In genomic region chr10:13988280-13988679, GRCm38 (mm10) we compare ENCODE assay signal across 10 mouse cellular contexts. TPM values are rescaled to one million over a fixed set of nuclear protein-coding genes. Genes with fewer than 3 reads are reported as not detected.
A peak's percentile ranks its signal among the peaks of the same experiment; 100 is the strongest.
DNase-seq lines count a peak whose midpoint lies in the region; ATAC-seq and TF ChIP-seq lines count a peak whose summit lies in the region.
"Had no signal": no experiment of that assay in that cellular context is flagged by ENCODE, and none has a peak within 500 bp of the region (broad histone marks: within the 10 kb centered on the region; RNA-seq: fewer than 3 reads in every experiment).

No protein-coding gene starts in this region.

- H3K4me2 ChIP-seq in kidney, embryonic 16.5 days (replicated peaks; ENCODE audit: low read depth, low read length) = no peak overlapping the region
- no peak overlapping the region for H3K4me2 ChIP-seq in CH12.LX (ENCODE audit: insufficient read depth, low read depth, poor library complexity, severe bottlenecking)
- no peak overlapping the region for H3K4me2 ChIP-seq in forebrain, postnatal 0 days (ENCODE audit: low read depth)
- H3K4me2 ChIP-seq: embryonic facial prominence, embryonic 12.5 days; hindbrain, embryonic 12.5 days; liver, embryonic 15.5 days had no signal

- no peak for DNase-seq in kidney, adult 18-20 months
- no peak for DNase-seq in CH12.LX (ENCODE audit: extremely low read depth)
- peak; percentile 44 for DNase-seq in adrenal gland, postnatal 25 days
- no peak for DNase-seq in cerebellum, adult 11 months
- DNase-seq in forebrain, postnatal 0 days = no peak

- H3K79me2 ChIP-seq in CH12.LX (replicated peaks; ENCODE audit: control insufficient read depth, extremely low read depth, insufficient read depth, poor library complexity, severe bottlenecking) = peaks cover 2% of the 10 kb centered on the region; the same call in 1 of the 2 replicates

- no peak for TF ChIP-seq RAD21 in CH12.LX (IDR thresholded peaks at IDR 0.05; ENCODE audit: low read depth, low read length)

- TF ChIP-seq EP300 in CH12.LX (IDR thresholded peaks at IDR 0.05; ENCODE audit: low read length) = no peak

- H3K9ac ChIP-seq in kidney, embryonic 16.5 days (replicated peaks; ENCODE audit: low read length) = no peak overlapping the region
- no peak overlapping the region for H3K9ac ChIP-seq in CH12.LX (ENCODE audit: insufficient read depth, low read depth)
- no peak overlapping the region for H3K9ac ChIP-seq in forebrain, postnatal 0 days
- H3K9ac ChIP-seq: embryonic facial prominence, embryonic 12.5 days; hindbrain, embryonic 12.5 days; liver, embryonic 15.5 days had no signal

- WGBS in kidney, embryonic 16.5 days = 29% methylated on average over 9 of the region's 9 CpGs
- WGBS in forebrain, postnatal 0 days = 79% methylated on average over 9 of the region's 9 CpGs

- H3K27me3 ChIP-seq in kidney, embryonic 16.5 days (ENCODE audit: insufficient read depth, low read length) = no peaks in the 10 kb centered on the region
- H3K27me3 ChIP-seq in CH12.LX (replicated peaks) = no peaks in the 10 kb centered on the region
- no peaks in the 10 kb centered on the region for H3K27me3 ChIP-seq in forebrain, postnatal 0 days (ENCODE audit: insufficient read depth, low read length)
- H3K27me3 ChIP-seq: embryonic facial prominence, embryonic 12.5 days; hindbrain, embryonic 12.5 days; liver, embryonic 15.5 days had no signal

- in situ Hi-C loops in CH12.LX (cut with MboI; ENCODE audit: low pct_ligation_motif_present, low pct_unique_long_range_greater_than_20kb, low sequenced_read_pairs) = no loop called here

- TF ChIP-seq CTCF in CH12.LX (conservative IDR thresholded peaks at IDR 0.05 in 1 of 2, IDR thresholded peaks at IDR 0.05 in 1 of 2; ENCODE audit: low read depth in 2 of 2, low read length in 2 of 2) = no peak
- TF ChIP-seq CTCF in forebrain, postnatal 0 days (IDR thresholded peaks at IDR 0.05; ENCODE audit: low read depth) = no peak

- no peak overlapping the region for H3K4me3 ChIP-seq in kidney, embryonic 16.5 days (ENCODE audit: low read length)
- no peak overlapping the region for H3K4me3 ChIP-seq in CH12.LX (replicated peaks in 1 of 3; ENCODE audit: low read depth in 2 of 3, low read length in 2 of 3, poor library complexity in 1 of 3)
- H3K4me3 ChIP-seq in forebrain, postnatal 0 days (ENCODE audit: low read depth, low read length) = no peak overlapping the region
- H3K4me3 ChIP-seq: embryonic facial prominence, embryonic 12.5 days; hindbrain, embryonic 12.5 days; liver, embryonic 15.5 days had no signal

- no peak overlapping the region for H3K27ac ChIP-seq in kidney, embryonic 16.5 days (ENCODE audit: low read length)
- no peak overlapping the region for H3K27ac ChIP-seq in CH12.LX (ENCODE audit: insufficient read depth, low read depth)
- no peak overlapping the region for H3K27ac ChIP-seq in forebrain, postnatal 0 days (ENCODE audit: low read depth, low read length)
- H3K27ac ChIP-seq: embryonic facial prominence, embryonic 12.5 days; hindbrain, embryonic 12.5 days; liver, embryonic 15.5 days had no signal

- peak; percentile 44; the same call in 1 of the 2 replicates for ATAC-seq in kidney, embryonic 16.5 days (ENCODE audit: low FRiP score, low TSS enrichment)
- ATAC-seq in megakaryocyte, adult 5-6 weeks (ENCODE audit: poor library complexity, severe bottlenecking) = peak; percentile 75
- ATAC-seq in forebrain, postnatal 0 days = no peak

- H3K4me1 ChIP-seq in kidney, embryonic 16.5 days (ENCODE audit: insufficient read depth, low read length) = peaks cover 15% of the 10 kb centered on the region
- peaks cover 32 to 56% of the 10 kb centered on the region in 2 experiments for H3K4me1 ChIP-seq in CH12.LX (ENCODE audit: control insufficient read depth in 1 of 2, insufficient read depth in 2 of 2)
- H3K4me1 ChIP-seq in forebrain, postnatal 0 days (ENCODE audit: insufficient read depth) = no peaks in the 10 kb centered on the region; the same call in 1 of the 2 replicates

- dilution Hi-C loops in CH12.LX (cut with MboI; ENCODE audit: extremely low pct_ligation_motif_present, extremely low pct_unique_long_range_greater_than_20kb, low sequenced_read_pairs) = no loop called here

- H3K9me3 ChIP-seq in kidney, embryonic 16.5 days (ENCODE audit: low read length) = no peaks in the 10 kb centered on the region
- H3K9me3 ChIP-seq in CH12.LX (replicated peaks; ENCODE audit: low read length) = no peaks in the 10 kb centered on the region
- no peaks in the 10 kb centered on the region for H3K9me3 ChIP-seq in forebrain, postnatal 0 days (ENCODE audit: low read length)
- H3K9me3 ChIP-seq: embryonic facial prominence, embryonic 12.5 days; hindbrain, embryonic 12.5 days; liver, embryonic 15.5 days had no signal

- TF ChIP-seq POLR2A in CH12.LX (IDR thresholded peaks at IDR 0.05; ENCODE audit: low read depth, low read length) = no peak

- H3K36me3 ChIP-seq in kidney, embryonic 16.5 days (ENCODE audit: insufficient read depth, low read length) = no peaks in the 10 kb centered on the region
- H3K36me3 ChIP-seq in CH12.LX (replicated peaks in 1 of 2; ENCODE audit: control insufficient read depth in 1 of 2, insufficient read depth in 1 of 2, low read length in 1 of 2) = no peaks in the 10 kb centered on the region
- H3K36me3 ChIP-seq in forebrain, postnatal 0 days (ENCODE audit: insufficient read depth) = no peaks in the 10 kb centered on the region
- H3K36me3 ChIP-seq: embryonic facial prominence, embryonic 12.5 days; hindbrain, embryonic 12.5 days; liver, embryonic 15.5 days had no signal

TF ChIP-seq in CH12.LX, 34 proteins besides CTCF, POLR2A, EP300 and RAD21:
- TF ChIP-seq ELF1 (IDR thresholded peaks at IDR 0.05; ENCODE audit: low read depth, low read length) (no peak), ETS1 (conservative IDR thresholded peaks at IDR 0.05; ENCODE audit: low read depth, low read length) (peak; percentile 38; the same call in 1 of the 2 replicates), HCFC1 (IDR thresholded peaks at IDR 0.05; ENCODE audit: low read depth, low read length) (no peak), IRF4 (IDR thresholded peaks at IDR 0.05; ENCODE audit: low read depth, low read length) (no peak), JUND (conservative IDR thresholded peaks at IDR 0.05; ENCODE audit: low read depth, low read length) (no peak), USF2 (conservative IDR thresholded peaks at IDR 0.05; ENCODE audit: low read depth, low read length) (no peak), ZNF384 (IDR thresholded peaks at IDR 0.05; ENCODE audit: low read depth, low read length) (no peak), MXI1 (IDR thresholded peaks at IDR 0.05; ENCODE audit: low read depth, low read length) (no peak), ZMIZ1 (IDR thresholded peaks at IDR 0.05; ENCODE audit: low read depth, low read length) (no peak), GABPA (IDR thresholded peaks at IDR 0.05; ENCODE audit: insufficient replicate concordance, low read depth, low read length) (no peak), TCF12 (IDR thresholded peaks at IDR 0.05; ENCODE audit: low read depth, low read length) (no peak), NRF1 (IDR thresholded peaks at IDR 0.05; ENCODE audit: low read depth, low read length) (no peak), CHD2 (IDR thresholded peaks at IDR 0.05; ENCODE audit: low read length) (no peak), MAFK (IDR thresholded peaks at IDR 0.05; ENCODE audit: insufficient replicate concordance, low read length) (no peak), BHLHE40 (IDR thresholded peaks at IDR 0.05; ENCODE audit: low read depth, low read length) (peak; percentile 44; the same call in 1 of the 2 replicates), SMC3 (IDR thresholded peaks at IDR 0.05; ENCODE audit: low read depth, low read length) (no peak)

RNA-seq across cellular contexts. Expression of gene Hivep2, which starts 22.4 kb away (rescaled TPM):
- polyA plus RNA-seq in kidney, embryonic 16.5 days (2015; fragmentation: Nextera tagmentation; extraction: Ambion mirVana) = 4.6 and 4.8 TPM in 2 replicates
- total RNA-seq in CH12.LX (2012; rRNA removed) (1.8 and 2.7 TPM in 2 replicates), CH12.LX (2014; rRNA removed) (0.59 and 0.77 TPM in 2 replicates)
- 1.1 and 1.4 TPM in 2 replicates for polyA plus RNA-seq in CH12.LX (2012; ENCODE audit: insufficient read length, low read depth)
- 34.0 and 41.7 TPM in 2 replicates for total RNA-seq in adrenal gland, postnatal 25 days (2021)
- 3.4 and 5.2 TPM in 2 replicates for total RNA-seq in megakaryocyte, adult 5-6 weeks (2015)
- 1.7 and 2.0 TPM in 2 replicates for total RNA-seq in megakaryocyte, adult 5-6 weeks (2017)
- 55.4 and 66.6 TPM in 2 replicates for total RNA-seq in forebrain, postnatal 0 days (2014; rRNA removed)
- 17.8 and 22.9 TPM in 2 replicates for polyA plus RNA-seq in forebrain, postnatal 0 days (2015; fragmentation: Nextera tagmentation; extraction: Ambion mirVana)
